Mouse (Mus musculus) left cerebral cortex, adult 2 months (tissue): ENCODE measurements around the gene Plekhj1. TPM values are rescaled to one million over a fixed set of nuclear protein-coding genes. Genes with fewer than 3 reads are reported as not detected.

Source experiments
- DNase-seq, 2 experiments: peaks; one replicate each; pipeline ENCODE4 v3.0.0; 2021 to 2022; ENCODE audit warnings: low spot score in 2 of 2, mixed read lengths in 1 of 2; ENCODE audit errors: extremely low spot score in 1 of 2
- H3K27ac ChIP-seq: fragments of 200-600 bp; 2 replicates; pipeline ENCODE4 v1.8.1; 2022
- H3K4me3 ChIP-seq: fragments of 200-600 bp; 2 replicates; pipeline ENCODE4 v1.8.1; 2022
- CTCF ChIP-seq: fragments of 200-600 bp; IDR thresholded peaks from 2 replicates; pipeline ENCODE4 v1.8.1; 2022; ENCODE audit warnings: antibody characterized with exemption, mild to moderate bottlenecking, moderate library complexity
- intact Hi-C: fragments of 180-260 bp; cut with DNase I; formaldehyde crosslinking; loops from one replicate; pipeline ENCODE4 v1.15.1; 2025
- long read RNA-seq, 2 experiments: library from polyadenylated mRNA; stranded (forward); transcript quantifications; one replicate each; pipeline ENCODE4 v2.0.0; 2021; ENCODE audit warnings: borderline mapping rate in 2 of 2
- total RNA-seq, 2 experiments: library from RNA; stranded (reverse); gene quantifications; 2 replicates each; pipeline ENCODE4 v1.2.3; 2021

The Plekhj1 gene
- 10 to 100 TPM; 68.2 to 71.0 TPM for total RNA-seq
- long read RNA-seq, experiment 1, transcript Plekhj1-206 (5 exons, 1,261 nt) = minor isoform, 6 of 40 reads
- long read RNA-seq, experiment 1, transcript Plekhj1-201 (6 exons, 1,260 nt) = major isoform, 17 of 40 reads
- long read RNA-seq, experiment 1, partial matches to known transcripts = 5 of 40 reads
- long read RNA-seq, experiment 1, other reads (novel, unspliced or antisense) = 11 of 40 reads
- long read RNA-seq, experiment 2, transcript Plekhj1-201 (6 exons, 1,260 nt) = major isoform, 5 of 25 reads
- long read RNA-seq, experiment 2, partial matches to known transcripts = 11 of 25 reads
- long read RNA-seq, experiment 2, other reads (novel, unspliced or antisense) = 8 of 25 reads

GRCm38 (mm10) chr10:80798150-80799006, at the start of gene Plekhj1, which contains the start of gene Sf3a2:
Gene Plekhj1, minus strand, starts transcription at chr10:80798626.
Gene Sf3a2, plus strand, starts transcription at chr10:80798198.
- DNase-seq = peak; percentile 95 to 97
- no peak; the same call in 1 of the 2 replicates for TF ChIP-seq CTCF
- Histone ChIP-seq H3K27ac (peak within 1 kb of the TSS; percentile 98), H3K4me3 (peak within 1 kb of the TSS; percentile 98)
- intact Hi-C loops = loop anchor here (2.0 kb wide), 1 partner anchor 44 kb away; the partner anchor contains the start of gene Dot1l

- intact Hi-C loops = no loop called here
- no peak overlapping the region for H3K27ac ChIP-seq
- DNase-seq = peak; percentile 52 to 55
- no peak overlapping the region for H3K4me3 ChIP-seq
- TF ChIP-seq CTCF = no peak
Observed at GRCm38 (mm10) chr10:80845732-80846131, 47.3 kb upstream of the Plekhj1 start.

- TF ChIP-seq CTCF = no peak
- no peak overlapping the region; the same call in 1 of the 2 replicates for H3K27ac ChIP-seq
- intact Hi-C loops = no loop called here
Observed at GRCm38 (mm10) chr10:80845055-80845693, 46.7 kb upstream of the Plekhj1 start.

GRCm38 (mm10) chr10:80843931-80844547, 45.6 kb upstream of the Plekhj1 start, which contains the start of gene Lingo3:
Gene Lingo3, minus strand, starts transcription at chr10:80844039.
- DNase-seq = peak; percentile 71 to 74
- intact Hi-C loops = no loop called here
- Histone ChIP-seq H3K4me3 (peak within 1 kb of the TSS; percentile 60), H3K27ac (peak within 1 kb of the TSS; percentile 84)
- no peak for TF ChIP-seq CTCF

More at GRCm38 (mm10) chr10:80845055-80845693, 46.7 kb upstream of the Plekhj1 start:
- DNase-seq = no peak
- H3K4me3 ChIP-seq = no peak overlapping the region

- peak overlapping the region; percentile 84 for H3K27ac ChIP-seq
- intact Hi-C loops = no loop called here
- H3K4me3 ChIP-seq = peak overlapping the region; percentile 60
- TF ChIP-seq CTCF = no peak
- DNase-seq = no peak
Observed at GRCm38 (mm10) chr10:80843087-80843930, 44.9 kb upstream of the Plekhj1 start.

- no peak for TF ChIP-seq CTCF
- Histone ChIP-seq H3K4me3 (peak overlapping the region; percentile 60), H3K27ac (peak overlapping the region; percentile 84; the same call in 1 of the 2 replicates)
- DNase-seq = peak; percentile 58 to 60
- intact Hi-C loops = no loop called here
Observed at GRCm38 (mm10) chr10:80842334-80842733, 43.9 kb upstream of the Plekhj1 start.

GRCm38 (mm10) chr10:80841685-80842084, 43.3 kb upstream of the Plekhj1 start:
- no peak for TF ChIP-seq CTCF
- H3K27ac ChIP-seq = peak overlapping the region; percentile 56; the same call in 1 of the 2 replicates
- H3K4me3 ChIP-seq = no peak overlapping the region
- no peak for DNase-seq
- intact Hi-C loops = no loop called here

- no peak for DNase-seq
- no peak for TF ChIP-seq CTCF
- no peak overlapping the region for H3K4me3 ChIP-seq
- H3K27ac ChIP-seq = no peak overlapping the region
- intact Hi-C loops = no loop called here
Observed at GRCm38 (mm10) chr10:80839848-80840247, 41.4 kb upstream of the Plekhj1 start.

GRCm38 (mm10) chr10:80838346-80838912, 40.0 kb upstream of the Plekhj1 start:
- no peak overlapping the region for H3K27ac ChIP-seq
- intact Hi-C loops = no loop called here

GRCm38 (mm10) chr10:80837827-80838226, 39.4 kb upstream of the Plekhj1 start:
- no peak overlapping the region for H3K4me3 ChIP-seq
- intact Hi-C loops = no loop called here
- DNase-seq = no peak
- no peak overlapping the region for H3K27ac ChIP-seq
- TF ChIP-seq CTCF = no peak

More at GRCm38 (mm10) chr10:80838346-80838912, 40.0 kb upstream of the Plekhj1 start:
- DNase-seq = no peak
- H3K4me3 ChIP-seq = no peak overlapping the region
- no peak for TF ChIP-seq CTCF
